Mouse (Mus musculus) macrophage (primary cell): ENCODE data around the gene Spsb1. TPM values are rescaled to one million over a fixed set of nuclear protein-coding genes. Genes with fewer than 3 reads are reported as not detected.

Experiments used
- H3K27ac ChIP-seq: fragments of 350-480 bp; formaldehyde crosslinking; 2 replicates; pipeline ENCODE4 v1.9.0; 2021
- H3K36me3 ChIP-seq: fragments of 350-480 bp; formaldehyde crosslinking; 2 replicates; pipeline ENCODE4 v1.9.0; 2021; ENCODE audit errors: inconsistent target
- H3K4me3 ChIP-seq: fragments of 350-480 bp; formaldehyde crosslinking; 2 replicates; pipeline ENCODE4 v1.9.0; 2021; ENCODE audit errors: inconsistent target
- H3K79me2 ChIP-seq: fragments of 350-480 bp; formaldehyde crosslinking; 2 replicates; pipeline ENCODE4 v1.9.0; 2021; ENCODE audit errors: inconsistent target
- WGBS: methylation state at CpG from one replicate; pipeline ENCODE4 v1.1.7; 2026; ENCODE audit warnings: inconsistent platforms; ENCODE audit not compliant: missing documents; 5-methylcytosine and 5-hydroxymethylcytosine counted together
- polyA plus RNA-seq: library from polyadenylated mRNA; stranded (reverse); fragments of 250-400 nt; gene quantifications from 3 replicates; pipeline ENCODE4 v1.2.4, GENCODE M21; 2018; ENCODE audit warnings: inconsistent platforms

Spsb1 gene
- polyA plus RNA-seq, 1 experiment from 2014 or later, result 1.5 TPM

- 95% methylated on average over 6 of the region's 7 CpGs for WGBS
- Histone ChIP-seq H3K79me2 (no peaks in the 10 kb centered on the region), H3K4me3 (no peak overlapping the region)
Observed at GRCm38 (mm10) chr4:149933025-149933424, 21.8 kb downstream of the Spsb1 start.

GRCm38 (mm10) chr4:149932108-149932815 lies 22.6 kb downstream of the Spsb1 start:
- no peaks in the 10 kb centered on the region for H3K79me2 ChIP-seq
- no peak overlapping the region for H3K27ac ChIP-seq
- H3K4me3 ChIP-seq, result no peak overlapping the region
- no peaks in the 10 kb centered on the region for H3K36me3 ChIP-seq
- 97% methylated on average over 9 of the region's 9 CpGs for WGBS

More at GRCm38 (mm10) chr4:149933025-149933424, 21.8 kb downstream of the Spsb1 start:
- Histone ChIP-seq H3K27ac (no peak overlapping the region), H3K36me3 (no peaks in the 10 kb centered on the region)

GRCm38 (mm10) chr4:149930755-149931154 lies 24.1 kb downstream of the Spsb1 start:
- no peaks in the 10 kb centered on the region for H3K79me2 ChIP-seq
- no peak overlapping the region for H3K4me3 ChIP-seq
- no peaks in the 10 kb centered on the region for H3K36me3 ChIP-seq
- H3K27ac ChIP-seq, result no peak overlapping the region
- WGBS, result 88% methylated on average over 3 of the region's 3 CpGs

- 87% methylated on average over 4 of the region's 5 CpGs for WGBS
- H3K79me2 ChIP-seq, result no peaks in the 10 kb centered on the region
Observed at GRCm38 (mm10) chr4:149923014-149923413, 31.8 kb downstream of the Spsb1 start.

GRCm38 (mm10) chr4:149922121-149922718 lies 32.6 kb downstream of the Spsb1 start:
- H3K79me2 ChIP-seq, result no peaks in the 10 kb centered on the region
- H3K4me3 ChIP-seq, result no peak overlapping the region
- H3K36me3 ChIP-seq, result no peaks in the 10 kb centered on the region
- H3K27ac ChIP-seq, result no peak overlapping the region
- WGBS, result 83% methylated on average over 14 of the region's 14 CpGs

More at GRCm38 (mm10) chr4:149923014-149923413, 31.8 kb downstream of the Spsb1 start:
- Histone ChIP-seq H3K4me3 (no peak overlapping the region), H3K36me3 (no peaks in the 10 kb centered on the region), H3K27ac (no peak overlapping the region)

GRCm38 (mm10) chr4:149920886-149921285 lies 34.0 kb downstream of the Spsb1 start:
- Histone ChIP-seq H3K79me2 (no peaks in the 10 kb centered on the region), H3K27ac (no peak overlapping the region), H3K36me3 (no peaks in the 10 kb centered on the region), H3K4me3 (no peak overlapping the region)
- WGBS, result 60% methylated on average over 12 of the region's 12 CpGs

- Histone ChIP-seq H3K27ac (no peak overlapping the region), H3K36me3 (no peaks in the 10 kb centered on the region), H3K79me2 (no peaks in the 10 kb centered on the region), H3K4me3 (no peak overlapping the region)
- WGBS, result 76% methylated on average over 15 of the region's 15 CpGs
Observed at GRCm38 (mm10) chr4:149918455-149919070, 36.3 kb downstream of the Spsb1 start.

- 81% methylated on average over 3 of the region's 3 CpGs for WGBS
- H3K27ac ChIP-seq, result no peak overlapping the region
- no peaks in the 10 kb centered on the region for H3K79me2 ChIP-seq
- no peak overlapping the region for H3K4me3 ChIP-seq
- no peaks in the 10 kb centered on the region for H3K36me3 ChIP-seq
Observed at GRCm38 (mm10) chr4:149916831-149917230, 38.0 kb downstream of the Spsb1 start.

- WGBS, result 96% methylated on average over 7 of the region's 7 CpGs
- H3K36me3 ChIP-seq, result no peaks in the 10 kb centered on the region
Observed at GRCm38 (mm10) chr4:149913709-149914370, 41.0 kb downstream of the Spsb1 start.

GRCm38 (mm10) chr4:149912451-149912850 lies 42.4 kb downstream of the Spsb1 start:
- Histone ChIP-seq H3K36me3 (no peaks in the 10 kb centered on the region), H3K27ac (no peak overlapping the region), H3K4me3 (no peak overlapping the region), H3K79me2 (no peaks in the 10 kb centered on the region)
- 4% methylated on average over 4 of the region's 4 CpGs for WGBS

More at GRCm38 (mm10) chr4:149913709-149914370, 41.0 kb downstream of the Spsb1 start:
- Histone ChIP-seq H3K27ac (no peak overlapping the region), H3K79me2 (no peaks in the 10 kb centered on the region), H3K4me3 (no peak overlapping the region)

- Histone ChIP-seq H3K36me3 (no peaks in the 10 kb centered on the region), H3K79me2 (no peaks in the 10 kb centered on the region), H3K4me3 (no peak overlapping the region), H3K27ac (no peak overlapping the region)
- 89% methylated on average over 4 of the region's 4 CpGs for WGBS
Observed at GRCm38 (mm10) chr4:149910558-149910957, 44.3 kb downstream of the Spsb1 start.

GRCm38 (mm10) chr4:149909551-149909950 lies 45.3 kb downstream of the Spsb1 start:
- 96% methylated on average over 13 of the region's 13 CpGs for WGBS
- no peak overlapping the region for H3K4me3 ChIP-seq
- H3K79me2 ChIP-seq, result no peaks in the 10 kb centered on the region
- no peak overlapping the region for H3K27ac ChIP-seq
- H3K36me3 ChIP-seq, result no peaks in the 10 kb centered on the region

GRCm38 (mm10) chr4:149908923-149909322 lies 45.9 kb downstream of the Spsb1 start:
- WGBS, result 91% methylated on average over 6 of the region's 7 CpGs
- H3K79me2 ChIP-seq, result no peaks in the 10 kb centered on the region
- H3K36me3 ChIP-seq, result no peaks in the 10 kb centered on the region
- H3K4me3 ChIP-seq, result no peak overlapping the region
- H3K27ac ChIP-seq, result no peak overlapping the region

- H3K27ac ChIP-seq, result no peak overlapping the region
- no peak overlapping the region for H3K4me3 ChIP-seq
- H3K79me2 ChIP-seq, result no peaks in the 10 kb centered on the region
- no peaks in the 10 kb centered on the region for H3K36me3 ChIP-seq
- 85% methylated on average over 7 of the region's 7 CpGs for WGBS
Observed at GRCm38 (mm10) chr4:149907656-149908055, 47.2 kb downstream of the Spsb1 start.

- H3K27ac ChIP-seq, result no peak overlapping the region
- no peak overlapping the region for H3K4me3 ChIP-seq
- no peaks in the 10 kb centered on the region for H3K79me2 ChIP-seq
- 90% methylated on average over 13 of the region's 13 CpGs for WGBS
- no peaks in the 10 kb centered on the region for H3K36me3 ChIP-seq
Observed at GRCm38 (mm10) chr4:149906921-149907320, 47.9 kb downstream of the Spsb1 start.
